Mouse (Mus musculus): ENCODE measurements around the gene Ifitm10. TPM values are rescaled to one million over a fixed set of nuclear protein-coding genes. Genes with fewer than 3 reads are reported as not detected.

The Ifitm10 gene
- polyA plus RNA-seq, 1 experiment, result 14.7 TPM

- no peak for TF ChIP-seq CTCF (IDR thresholded peaks at IDR 0.05; ENCODE audit: extremely low read depth, insufficient read depth, insufficient read length, insufficient replicate concordance)
- peak; percentile 67; the same call in 1 of the 2 replicates for TF ChIP-seq POLR2A (IDR thresholded peaks at IDR 0.05; ENCODE audit: low read depth, low read length)
- WGBS, result under 1% methylated on average over 55 of the region's 55 CpGs
- no peaks in the 10 kb centered on the region for H3K27me3 ChIP-seq (ENCODE audit: control insufficient read depth, insufficient read depth, low read length)
- peaks cover 13% of the 10 kb centered on the region; the same call in 1 of the 2 replicates for H3K4me1 ChIP-seq (ENCODE audit: control insufficient read depth, insufficient read depth, insufficient read length)
- peak; percentile 75 to 94 for DNase-seq (ENCODE audit: low read depth in 1 of 2, low spot score in 2 of 2)
- peak within 1 kb of the TSS; percentile 70 for H3K27ac ChIP-seq (ENCODE audit: insufficient read depth, low read length)
- H3K36me3 ChIP-seq (ENCODE audit: control insufficient read depth, insufficient read depth, low read length), result peaks cover 20% of the 10 kb centered on the region
- peak within 1 kb of the TSS; percentile 74 for H3K4me3 ChIP-seq (ENCODE audit: extremely low read depth, insufficient read depth, insufficient read length)
Measured at GRCm38 (mm10) chr7:142387419-142388148, 14.0 kb upstream of the Ifitm10 start, which contains the start of gene Ctsd. TSS of gene Ctsd (minus strand) at chr7:142388038.

GRCm38 (mm10) chr7:142386621-142387201 is 13.2 kb upstream of the Ifitm10 start:
- no peak for TF ChIP-seq POLR2A (IDR thresholded peaks at IDR 0.05; ENCODE audit: low read depth, low read length)
- TF ChIP-seq CTCF (IDR thresholded peaks at IDR 0.05; ENCODE audit: extremely low read depth, insufficient read depth, insufficient read length, insufficient replicate concordance), result no peak
- H3K36me3 ChIP-seq (ENCODE audit: control insufficient read depth, insufficient read depth, low read length), result peaks cover 28% of the 10 kb centered on the region
- WGBS, result 7% methylated on average over 6 of the region's 6 CpGs
- H3K27me3 ChIP-seq (ENCODE audit: control insufficient read depth, insufficient read depth, low read length), result no peaks in the 10 kb centered on the region
- H3K4me3 ChIP-seq (ENCODE audit: extremely low read depth, insufficient read depth, insufficient read length), result peak overlapping the region; percentile 74
- no peak for DNase-seq (ENCODE audit: low read depth in 1 of 2, low spot score in 2 of 2)
- peak overlapping the region; percentile 70 for H3K27ac ChIP-seq (ENCODE audit: insufficient read depth, low read length)
- peaks cover 13% of the 10 kb centered on the region; the same call in 1 of the 2 replicates for H3K4me1 ChIP-seq (ENCODE audit: control insufficient read depth, insufficient read depth, insufficient read length)

GRCm38 (mm10) chr7:142385742-142386403 is 12.3 kb upstream of the Ifitm10 start:
- TF ChIP-seq POLR2A (IDR thresholded peaks at IDR 0.05; ENCODE audit: low read depth, low read length) (no peak), CTCF (IDR thresholded peaks at IDR 0.05; ENCODE audit: extremely low read depth, insufficient read depth, insufficient read length, insufficient replicate concordance) (no peak)
- WGBS, result 63% methylated on average over 3 of the region's 3 CpGs
- peaks cover 29% of the 10 kb centered on the region for H3K36me3 ChIP-seq (ENCODE audit: control insufficient read depth, insufficient read depth, low read length)
- 0 out of 2 replicates have a peak overlapping the region, but pooled peaks have one; percentile 1 for H3K27ac ChIP-seq (ENCODE audit: insufficient read depth, low read length)
- peaks cover 15% of the 10 kb centered on the region; the same call in 1 of the 2 replicates for H3K4me1 ChIP-seq (ENCODE audit: control insufficient read depth, insufficient read depth, insufficient read length)
- peak overlapping the region; percentile 74; the same call in 1 of the 2 replicates for H3K4me3 ChIP-seq (ENCODE audit: extremely low read depth, insufficient read depth, insufficient read length)
- H3K27me3 ChIP-seq (ENCODE audit: control insufficient read depth, insufficient read depth, low read length), result no peaks in the 10 kb centered on the region
- DNase-seq (ENCODE audit: low read depth in 1 of 2, low spot score in 2 of 2), result no peak

- no peak for TF ChIP-seq POLR2A (IDR thresholded peaks at IDR 0.05; ENCODE audit: low read depth, low read length)
- no peak for TF ChIP-seq CTCF (IDR thresholded peaks at IDR 0.05; ENCODE audit: extremely low read depth, insufficient read depth, insufficient read length, insufficient replicate concordance)
- Histone ChIP-seq H3K4me3 (ENCODE audit: extremely low read depth, insufficient read depth, insufficient read length) (no peak overlapping the region), H3K36me3 (ENCODE audit: control insufficient read depth, insufficient read depth, low read length) (peaks cover 43% of the 10 kb centered on the region), H3K4me1 (ENCODE audit: control insufficient read depth, insufficient read depth, insufficient read length) (peaks cover 15% of the 10 kb centered on the region; the same call in 1 of the 2 replicates), H3K27ac (ENCODE audit: insufficient read depth, low read length) (no peak overlapping the region), H3K27me3 (ENCODE audit: control insufficient read depth, insufficient read depth, low read length) (no peaks in the 10 kb centered on the region)
- 60% methylated on average over 10 of the region's 10 CpGs for WGBS
- no peak for DNase-seq (ENCODE audit: low read depth in 1 of 2, low spot score in 2 of 2)
Measured at GRCm38 (mm10) chr7:142384306-142384705, 10.8 kb upstream of the Ifitm10 start.

- WGBS, result 98% methylated on average over 5 of the region's 5 CpGs
- TF ChIP-seq CTCF (IDR thresholded peaks at IDR 0.05; ENCODE audit: extremely low read depth, insufficient read depth, insufficient read length, insufficient replicate concordance), result no peak
- TF ChIP-seq POLR2A (IDR thresholded peaks at IDR 0.05; ENCODE audit: low read depth, low read length), result no peak
- no peak within 1 kb of the TSS for H3K4me3 ChIP-seq (ENCODE audit: extremely low read depth, insufficient read depth, insufficient read length)
- H3K36me3 ChIP-seq (ENCODE audit: control insufficient read depth, insufficient read depth, low read length), result peaks cover 53% of the 10 kb centered on the region
- peaks cover 15% of the 10 kb centered on the region; the same call in 1 of the 2 replicates for H3K4me1 ChIP-seq (ENCODE audit: control insufficient read depth, insufficient read depth, insufficient read length)
- no peaks in the 10 kb centered on the region for H3K27me3 ChIP-seq (ENCODE audit: control insufficient read depth, insufficient read depth, low read length)
- H3K27ac ChIP-seq (ENCODE audit: insufficient read depth, low read length), result peak within 1 kb of the TSS; percentile 75
- no peak for DNase-seq (ENCODE audit: low read depth in 1 of 2, low spot score in 2 of 2)
Measured at GRCm38 (mm10) chr7:142382567-142382966, 9.0 kb upstream of the Ifitm10 start, which contains the start of gene Gm49369. TSS of gene Gm49369 (minus strand) at chr7:142382667.

- Histone ChIP-seq H3K4me3 (ENCODE audit: extremely low read depth, insufficient read depth, insufficient read length) (no peak overlapping the region), H3K27me3 (ENCODE audit: control insufficient read depth, insufficient read depth, low read length) (no peaks in the 10 kb centered on the region), H3K36me3 (ENCODE audit: control insufficient read depth, insufficient read depth, low read length) (peaks cover 62% of the 10 kb centered on the region), H3K27ac (ENCODE audit: insufficient read depth, low read length) (peak overlapping the region; percentile 75), H3K4me1 (ENCODE audit: control insufficient read depth, insufficient read depth, insufficient read length) (peaks cover 6% of the 10 kb centered on the region; the same call in 1 of the 2 replicates)
- 18% methylated on average over 4 of the region's 4 CpGs for WGBS
- no peak for TF ChIP-seq CTCF (IDR thresholded peaks at IDR 0.05; ENCODE audit: extremely low read depth, insufficient read depth, insufficient read length, insufficient replicate concordance)
- DNase-seq (ENCODE audit: low read depth in 1 of 2, low spot score in 2 of 2), result peak in 1 of 2 experiments; percentile 29
Measured at GRCm38 (mm10) chr7:142381175-142381574, 7.6 kb upstream of the Ifitm10 start.

Measured in spleen, adult 2 months (tissue).